Mouse (Mus musculus) kidney, postnatal 4 days (tissue): ENCODE results near the gene Prss33.
A peak's percentile ranks its signal among the peaks of the same experiment; 100 is the strongest.

Experiments used
- DNase-seq, 2 experiments: peaks; one replicate each; pipeline ENCODE4 v3.0.0; 2021; ENCODE audit warnings: mixed read lengths in 2 of 2

Prss33 gene

GRCm38 (mm10) chr17:23825591-23825990, 10.3 kb downstream of the Prss33 start:
- no peak for DNase-seq

- DNase-seq: no peak
These were observed 12.2 kb downstream of the Prss33 start for GRCm38 (mm10) chr17:23823614-23824013.

- peak in 1 of 2 experiments; percentile 44 for DNase-seq
These were observed 12.8 kb downstream of the Prss33 start for GRCm38 (mm10) chr17:23823018-23823417.

GRCm38 (mm10) chr17:23822094-23822493, 13.8 kb downstream of the Prss33 start:
- peak in 1 of 2 experiments; percentile 17 for DNase-seq

- no peak for DNase-seq
These were observed 15.1 kb downstream of the Prss33 start for GRCm38 (mm10) chr17:23820731-23821130.

- peak in 1 of 2 experiments; percentile 18 for DNase-seq
These were observed 16.6 kb downstream of the Prss33 start for GRCm38 (mm10) chr17:23819235-23819634.

GRCm38 (mm10) chr17:23818579-23818978, 17.3 kb downstream of the Prss33 start:
- no peak for DNase-seq

GRCm38 (mm10) chr17:23815641-23816040, 20.2 kb downstream of the Prss33 start:
- DNase-seq: no peak

GRCm38 (mm10) chr17:23807918-23808317, 27.9 kb downstream of the Prss33 start:
- DNase-seq: no peak

GRCm38 (mm10) chr17:23806867-23807266, 29.0 kb downstream of the Prss33 start:
- peak; percentile 69 to 81 for DNase-seq

GRCm38 (mm10) chr17:23804426-23805085, 31.3 kb downstream of the Prss33 start:
- DNase-seq: no peak

- DNase-seq: peak; percentile 88 to 94
These were observed 32.4 kb downstream of the Prss33 start for GRCm38 (mm10) chr17:23803366-23804041.

- DNase-seq: peak; percentile 97 to 99
These were observed 33.0 kb downstream of the Prss33 start for GRCm38 (mm10) chr17:23802746-23803365.

- no peak for DNase-seq
These were observed 34.2 kb downstream of the Prss33 start for GRCm38 (mm10) chr17:23801627-23802026.

GRCm38 (mm10) chr17:23797316-23797715, 38.5 kb downstream of the Prss33 start:
- DNase-seq: no peak

GRCm38 (mm10) chr17:23795323-23795722, 40.5 kb downstream of the Prss33 start:
- no peak for DNase-seq

GRCm38 (mm10) chr17:23791079-23791357, 44.8 kb downstream of the Prss33 start:
- DNase-seq: no peak

- peak; percentile 78 to 86 for DNase-seq
These were observed 45.4 kb downstream of the Prss33 start, which contains the start of gene Srrm2 for GRCm38 (mm10) chr17:23790269-23791078. Gene Srrm2, plus strand, starts transcription at chr17:23790532.

GRCm38 (mm10) chr17:23789749-23790268, 46.0 kb downstream of the Prss33 start:
- no peak for DNase-seq

- no peak for DNase-seq
These were observed 46.9 kb downstream of the Prss33 start for GRCm38 (mm10) chr17:23788973-23789372.

GRCm38 (mm10) chr17:23786510-23786931, 49.3 kb downstream of the Prss33 start:
- peak in 1 of 2 experiments; percentile 27 for DNase-seq

GRCm38 (mm10) chr17:23785561-23786471, 50.0 kb downstream of the Prss33 start, which contains the start of gene Flywch2:
Gene Flywch2, minus strand, starts transcription at chr17:23786081.
- DNase-seq: peak; percentile 86 to 89
